Mouse (Mus musculus) spleen, adult 2 months (tissue): ENCODE measurements around the gene St3gal5.

ENCODE experiments used
- CTCF ChIP-seq: fragments of 200-500 bp; IDR thresholded peaks from 2 replicates; pipeline ENCODE4 v1.5.1; 2011; ENCODE audit warnings: mild to moderate bottlenecking, inconsistent platforms; ENCODE audit not compliant: insufficient read depth, insufficient read length, insufficient replicate concordance; ENCODE audit errors: extremely low read depth
- POLR2A ChIP-seq: fragments of 200-500 bp; IDR thresholded peaks from 2 replicates; pipeline ENCODE4 v1.6.1; 2011; ENCODE audit warnings: low read depth, low read length, inconsistent platforms

- TF ChIP-seq POLR2A (no peak), CTCF (no peak)
Observed at GRCm38 (mm10) chr6:72063718-72064117, 33.7 kb upstream of the St3gal5 start.
